In the genomic region with DNA sequence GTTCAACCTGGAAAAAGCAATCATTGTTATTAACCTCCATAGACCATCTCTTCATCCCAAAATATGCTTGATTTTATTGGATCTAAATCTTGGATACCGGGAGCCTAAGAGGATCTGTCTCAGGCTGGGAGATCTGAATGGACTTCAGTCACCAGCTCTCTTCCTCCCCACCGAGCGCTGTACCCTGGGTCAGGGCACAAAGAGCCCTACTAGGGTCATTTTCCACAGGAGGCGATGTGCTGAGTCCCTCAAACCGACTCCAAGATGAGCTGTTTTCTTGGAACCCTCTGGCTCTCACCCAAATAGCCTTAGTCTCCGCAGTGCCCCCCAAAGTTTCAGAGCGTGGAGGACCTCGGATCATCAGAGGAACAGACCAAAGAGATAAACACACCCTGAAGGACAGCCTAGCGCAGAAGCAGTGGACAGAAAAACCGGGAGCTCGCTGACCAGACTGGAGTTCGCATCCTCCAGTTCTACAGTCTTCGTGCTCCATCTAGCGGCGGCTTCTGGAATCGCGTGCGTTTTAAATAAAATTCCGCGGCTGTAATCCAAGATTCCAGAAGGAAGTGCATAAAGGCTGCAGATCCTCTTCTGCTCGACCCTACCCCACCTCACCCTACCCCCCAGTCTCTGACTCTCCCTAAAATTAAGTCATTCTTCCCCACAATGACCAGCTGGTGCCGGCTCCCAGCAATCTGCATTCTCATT, we compare ENCODE assay signal across 9 mouse cellular contexts. TPM values are rescaled to one million over a fixed set of nuclear protein-coding genes. Genes with fewer than 3 reads are reported as not detected.
A peak's percentile ranks its signal among the peaks of the same experiment; 100 is the strongest.
DNase-seq lines count a peak whose midpoint lies in the region; ATAC-seq lines count a peak whose summit lies in the region.
"Had no signal": no experiment of that assay in that cellular context is flagged by ENCODE, and none has a peak within 500 bp of the region (broad histone marks: within the 10 kb centered on the region; RNA-seq: fewer than 3 reads in every experiment).

No protein-coding gene starts in this region.

- no peaks in the 10 kb centered on the region for H3K4me1 ChIP-seq in liver, embryonic 12.5 days
- H3K4me1 ChIP-seq in kidney, embryonic 14.5 days (ENCODE audit: control insufficient read depth, insufficient read depth, low read length) = no peaks in the 10 kb centered on the region
- no peaks in the 10 kb centered on the region for H3K4me1 ChIP-seq in liver, embryonic 13.5 days (replicated peaks)
- no peaks in the 10 kb centered on the region for H3K4me1 ChIP-seq in neural tube, embryonic 13.5 days (replicated peaks)
- H3K4me1 ChIP-seq: stomach, embryonic 15.5 days had no signal

- no peak overlapping the region for H3K4me2 ChIP-seq in liver, embryonic 12.5 days
- no peak overlapping the region for H3K4me2 ChIP-seq in kidney, embryonic 14.5 days (replicated peaks; ENCODE audit: low read depth, low read length)
- no peak overlapping the region for H3K4me2 ChIP-seq in liver, embryonic 13.5 days
- H3K4me2 ChIP-seq in neural tube, embryonic 13.5 days = no peak overlapping the region
- H3K4me2 ChIP-seq: stomach, embryonic 15.5 days had no signal

- H3K9me3 ChIP-seq in liver, embryonic 12.5 days (replicated peaks) = no peaks in the 10 kb centered on the region
- H3K9me3 ChIP-seq in kidney, embryonic 14.5 days (ENCODE audit: control insufficient read depth, low read length) = no peaks in the 10 kb centered on the region
- H3K9me3 ChIP-seq in liver, embryonic 13.5 days (replicated peaks) = no peaks in the 10 kb centered on the region
- H3K9me3 ChIP-seq in neural tube, embryonic 13.5 days = no peaks in the 10 kb centered on the region
- H3K9me3 ChIP-seq: stomach, embryonic 15.5 days had no signal

- no peak overlapping the region for H3K9ac ChIP-seq in liver, embryonic 12.5 days
- no peak overlapping the region for H3K9ac ChIP-seq in kidney, embryonic 14.5 days (ENCODE audit: low read depth, low read length)
- no peak overlapping the region for H3K9ac ChIP-seq in liver, embryonic 13.5 days
- H3K9ac ChIP-seq in neural tube, embryonic 13.5 days = no peak overlapping the region
- H3K9ac ChIP-seq: stomach, embryonic 15.5 days had no signal

- H3K27me3 ChIP-seq in liver, embryonic 12.5 days (replicated peaks) = no peaks in the 10 kb centered on the region
- peaks cover 5% of the 10 kb centered on the region; the same call in 1 of the 2 replicates for H3K27me3 ChIP-seq in kidney, embryonic 14.5 days (ENCODE audit: control insufficient read depth, insufficient read depth, low read length)
- 0 out of 2 replicates have a peak, but pooled peaks cover 2% of the 10 kb centered on the region for H3K27me3 ChIP-seq in liver, embryonic 13.5 days
- peaks cover 14% of the 10 kb centered on the region for H3K27me3 ChIP-seq in neural tube, embryonic 13.5 days

- DNase-seq in liver = peak; percentile 64
- peak; percentile 89 to 91 for DNase-seq in cerebellum, postnatal 14 days
- DNase-seq in gastrocnemius, postnatal 14 days = peak; percentile 57
- DNase-seq in liver, embryonic 13.5 days = peak; percentile 26
- peak; percentile 33 for DNase-seq in telencephalon, adult 2 months (ENCODE audit: low read depth, low spot score)

- no peaks in the 10 kb centered on the region for H3K36me3 ChIP-seq in liver, embryonic 12.5 days
- no peaks in the 10 kb centered on the region for H3K36me3 ChIP-seq in kidney, embryonic 14.5 days (ENCODE audit: control insufficient read depth, insufficient read depth, low read length)
- H3K36me3 ChIP-seq in liver, embryonic 13.5 days = no peaks in the 10 kb centered on the region
- H3K36me3 ChIP-seq in neural tube, embryonic 13.5 days = no peaks in the 10 kb centered on the region
- H3K36me3 ChIP-seq: stomach, embryonic 15.5 days had no signal

- no peak for ATAC-seq in liver, embryonic 12.5 days
- ATAC-seq in kidney, embryonic 14.5 days (ENCODE audit: low FRiP score, low TSS enrichment) = 0 out of 2 replicates have a peak, but pooled peaks have one; percentile 39
- no peak for ATAC-seq in liver, embryonic 13.5 days (ENCODE audit: low read depth)
- peak; percentile 80 for ATAC-seq in neural tube, embryonic 13.5 days (ENCODE audit: low read depth)

- intact Hi-C loops in gastrocnemius, postnatal 14 days (cut with DNase I; ENCODE audit: low total_unique reads) = no loop called here

- no peak overlapping the region for H3K4me3 ChIP-seq in liver, embryonic 12.5 days
- H3K4me3 ChIP-seq in kidney, embryonic 14.5 days (ENCODE audit: low read length) = no peak overlapping the region
- no peak overlapping the region for H3K4me3 ChIP-seq in liver, embryonic 13.5 days (replicated peaks)
- no peak overlapping the region for H3K4me3 ChIP-seq in neural tube, embryonic 13.5 days
- H3K4me3 ChIP-seq: stomach, embryonic 15.5 days had no signal

- H3K27ac ChIP-seq in liver, embryonic 12.5 days = no peak overlapping the region
- H3K27ac ChIP-seq in kidney, embryonic 14.5 days (ENCODE audit: low read depth, low read length) = no peak overlapping the region
- no peak overlapping the region for H3K27ac ChIP-seq in liver, embryonic 13.5 days
- H3K27ac ChIP-seq in neural tube, embryonic 13.5 days (replicated peaks) = no peak overlapping the region
- H3K27ac ChIP-seq: stomach, embryonic 15.5 days had no signal

- WGBS in liver, embryonic 12.5 days (ENCODE audit: insufficient replicate concordance) = 12% methylated on average over 22 of the region's 22 CpGs
- WGBS in kidney, embryonic 14.5 days = 11% methylated on average over 22 of the region's 22 CpGs
- WGBS in liver, embryonic 13.5 days (ENCODE audit: insufficient replicate concordance) = 11% methylated on average over 22 of the region's 22 CpGs
- WGBS in neural tube, embryonic 13.5 days = 14% methylated on average over 22 of the region's 22 CpGs

RNA-seq across cellular contexts. Expression of a gene that starts 9.7 kb away (rescaled TPM):
- polyA plus RNA-seq in liver, embryonic 12.5 days (2016; fragmentation: Nextera tagmentation; extraction: Ambion mirVana) = not detected in 2 replicates
- total RNA-seq in gastrocnemius, postnatal 14 days (2021) = not detected
- polyA plus RNA-seq in kidney, embryonic 14.5 days (2014; fragmentation: Nextera tagmentation; extraction: Ambion mirVana) = not detected in 2 replicates
- not detected in 2 replicates for polyA plus RNA-seq in liver, embryonic 13.5 days (2015; fragmentation: Nextera tagmentation; extraction: Ambion mirVana)
- polyA plus RNA-seq in neural tube, embryonic 13.5 days (2015; fragmentation: Nextera tagmentation; extraction: Ambion mirVana) = not detected in 2 replicates
- polyA plus RNA-seq: stomach, embryonic 15.5 days had no signal

RNA-seq across cellular contexts. Expression of a gene that starts 19.1 kb away (rescaled TPM):
- polyA plus RNA-seq in liver, embryonic 12.5 days (2016; fragmentation: Nextera tagmentation; extraction: Ambion mirVana) = not detected in 2 replicates
- not detected for total RNA-seq in gastrocnemius, postnatal 14 days (2021)
- polyA plus RNA-seq in kidney, embryonic 14.5 days (2014; fragmentation: Nextera tagmentation; extraction: Ambion mirVana) = not detected in 2 replicates
- polyA plus RNA-seq in liver, embryonic 13.5 days (2015; fragmentation: Nextera tagmentation; extraction: Ambion mirVana) = not detected in 2 replicates
- polyA plus RNA-seq in neural tube, embryonic 13.5 days (2015; fragmentation: Nextera tagmentation; extraction: Ambion mirVana) = not detected in 2 replicates
- polyA plus RNA-seq: stomach, embryonic 15.5 days had no signal

RNA-seq across cellular contexts. Expression of a gene that starts 33.7 kb away (rescaled TPM):
- polyA plus RNA-seq in liver, embryonic 12.5 days (2016; fragmentation: Nextera tagmentation; extraction: Ambion mirVana) = not detected in 2 replicates
- not detected for total RNA-seq in gastrocnemius, postnatal 14 days (2021)
- polyA plus RNA-seq in kidney, embryonic 14.5 days (2014; fragmentation: Nextera tagmentation; extraction: Ambion mirVana) = not detected in 2 replicates
- polyA plus RNA-seq in liver, embryonic 13.5 days (2015; fragmentation: Nextera tagmentation; extraction: Ambion mirVana) = not detected in 2 replicates
- not detected in 2 replicates for polyA plus RNA-seq in neural tube, embryonic 13.5 days (2015; fragmentation: Nextera tagmentation; extraction: Ambion mirVana)
- polyA plus RNA-seq: stomach, embryonic 15.5 days had no signal

Comparison
In these comparisons a context has a peak if more than half of its experiments do, and no peak if none do; other contexts are left out.
1. DNase-seq: peak in every context shown above with its lines; median percentile 90 in cerebellum, postnatal 14 days; 64 in liver; 57 in gastrocnemius, postnatal 14 days; 33 in telencephalon, adult 2 months; 26 in liver, embryonic 13.5 days.
2. ATAC-seq: peak in kidney, embryonic 14.5 days (single experiment) and neural tube, embryonic 13.5 days (single experiment); none in liver, embryonic 12.5 days (single experiment) and liver, embryonic 13.5 days (single experiment).